Mouse (Mus musculus) layer of hippocampus, adult 9-10 months (tissue): Measurements from ENCODE around the gene Tbata.

Experiments
- DNase-seq: peaks from one replicate; pipeline ENCODE4 v3.0.0; 2022; ENCODE audit warnings: low spot score

Tbata gene

GRCm38 (mm10) chr10:61211743-61212142 lies 40.0 kb downstream of the Tbata start:
- DNase-seq: no peak

- no peak for DNase-seq
Observed at GRCm38 (mm10) chr10:61212817-61213216, 41.1 kb downstream of the Tbata start.

GRCm38 (mm10) chr10:61215658-61216057 lies 43.9 kb downstream of the Tbata start:
- no peak for DNase-seq

- DNase-seq: no peak
Observed at GRCm38 (mm10) chr10:61216163-61216562, 44.4 kb downstream of the Tbata start.

- DNase-seq: no peak
Observed at GRCm38 (mm10) chr10:61219318-61219717, 47.6 kb downstream of the Tbata start.

GRCm38 (mm10) chr10:61225694-61226093 lies 53.9 kb downstream of the Tbata start:
- no peak for DNase-seq

- DNase-seq: no peak
Observed at GRCm38 (mm10) chr10:61226784-61227396, 55.1 kb downstream of the Tbata start.

GRCm38 (mm10) chr10:61231756-61232155 lies 60.0 kb downstream of the Tbata start:
- DNase-seq: no peak

GRCm38 (mm10) chr10:61232858-61233567 lies 61.3 kb downstream of the Tbata start:
- DNase-seq: no peak

- DNase-seq: no peak
Observed at GRCm38 (mm10) chr10:61234319-61234718, 62.6 kb downstream of the Tbata start.

GRCm38 (mm10) chr10:61235677-61236267 lies 64.0 kb downstream of the Tbata start:
- DNase-seq: no peak

GRCm38 (mm10) chr10:61236683-61237390 lies 65.1 kb downstream of the Tbata start:
- no peak for DNase-seq

- DNase-seq: no peak
Observed at GRCm38 (mm10) chr10:61237391-61237785, 65.6 kb downstream of the Tbata start.
